Mouse (Mus musculus) embryonic facial prominence, embryonic 11.5 days (tissue): ENCODE data around the gene Klf3. TPM values are rescaled to one million over a fixed set of nuclear protein-coding genes. Genes with fewer than 3 reads are reported as not detected.

Experiments used
- ATAC-seq: fragments of 200-750 bp; cut with Nextera tagmentation; replicated peaks from 2 replicates; pipeline ENCODE4 v1.8.0; 2017; ENCODE audit warnings: low read depth; ENCODE audit not compliant: insufficient number of reproducible peaks, low FRiP score, low TSS enrichment
- DNase-seq: peaks from one replicate; pipeline ENCODE4 v3.0.0-alpha.2; 2015; ENCODE audit warnings: low spot score
- H3K27ac ChIP-seq: fragments of 300-500 bp; sonication (generic); replicated peaks from 2 replicates; pipeline ENCODE4 v1.5.1; 2014; ENCODE audit warnings: mild to moderate bottlenecking, low read depth, low read length, control low read depth
- H3K27me3 ChIP-seq: fragments of 300-500 bp; sonication (generic); 2 replicates; pipeline ENCODE4 v1.6.1; 2014; ENCODE audit warnings: mild to moderate bottlenecking, low read length, moderate library complexity, mixed read lengths; ENCODE audit not compliant: control insufficient read depth, insufficient read depth
- H3K36me3 ChIP-seq: fragments of 300-500 bp; sonication (generic); replicated peaks from 2 replicates; pipeline ENCODE4 v1.6.1; 2014; ENCODE audit warnings: low read depth, mild to moderate bottlenecking, low read length, moderate library complexity, mixed read lengths; ENCODE audit not compliant: control insufficient read depth, insufficient read depth
- H3K4me1 ChIP-seq: fragments of 300-500 bp; sonication (generic); 2 replicates; pipeline ENCODE4 v1.6.1; 2014; ENCODE audit warnings: low read length, mixed read lengths; ENCODE audit not compliant: control insufficient read depth, insufficient read depth
- H3K4me2 ChIP-seq: fragments of 300-500 bp; sonication (generic); 2 replicates; pipeline ENCODE4 v1.6.1; 2014; ENCODE audit warnings: low read depth, mild to moderate bottlenecking, control low read depth, low read length, moderate library complexity
- H3K4me3 ChIP-seq: fragments of 300-500 bp; sonication (generic); 2 replicates; pipeline ENCODE4 v1.5.1; 2014; ENCODE audit warnings: low read depth, low read length, control low read depth
- H3K9ac ChIP-seq: fragments of 300-500 bp; sonication (generic); replicated peaks from 2 replicates; pipeline ENCODE4 v1.6.1; 2014; ENCODE audit warnings: mild to moderate bottlenecking, control low read depth, low read length
- H3K9me3 ChIP-seq: fragments of 300-500 bp; sonication (generic); replicated peaks from 2 replicates; pipeline ENCODE4 v1.6.1; 2016; ENCODE audit warnings: mild to moderate bottlenecking, low read length, inconsistent platforms, mixed read lengths; ENCODE audit not compliant: control insufficient read depth
- WGBS: fragments of 180-500 bp; shearing (Covaris S2); extraction: QIAGEN DNeasy Blood & Tissue Kit; methylation state at CpG from one replicate; pipeline ENCODE4 v1.1.7; 2014; 5-methylcytosine and 5-hydroxymethylcytosine counted together
- polyA plus RNA-seq: library from polyadenylated mRNA; unstranded; fragments of >200 nt; fragmentation: Nextera tagmentation; extraction: Ambion mirVana; gene quantifications from 2 replicates; pipeline ENCODE4 v1.2.1, GENCODE M21; 2014

The Klf3 gene
- polyA plus RNA-seq, 1 experiment from 2014 or later, result 31.5 TPM

GRCm38 (mm10) chr5:64839016-64839599 is 35.9 kb downstream of the Klf3 start:
- H3K36me3 ChIP-seq, result no peaks in the 10 kb centered on the region
- H3K4me2 ChIP-seq, result no peak overlapping the region
- DNase-seq (no peak), ATAC-seq (no peak)
- WGBS, result 78% methylated on average over 6 of the region's 6 CpGs
- no peak overlapping the region for H3K4me3 ChIP-seq
- H3K9me3 ChIP-seq, result no peaks in the 10 kb centered on the region
- no peak overlapping the region for H3K9ac ChIP-seq
- no peaks in the 10 kb centered on the region for H3K27me3 ChIP-seq
- H3K27ac ChIP-seq, result no peak overlapping the region
- H3K4me1 ChIP-seq, result no peaks in the 10 kb centered on the region

- H3K4me1 ChIP-seq, result no peaks in the 10 kb centered on the region
- no peaks in the 10 kb centered on the region for H3K27me3 ChIP-seq
- no peak overlapping the region for H3K4me2 ChIP-seq
- WGBS, result 68% methylated on average over 1 of the region's 1 CpGs
- no peaks in the 10 kb centered on the region for H3K9me3 ChIP-seq
- ATAC-seq (no peak; the same call in 1 of the 2 replicates), DNase-seq (peak; percentile 29)
- H3K9ac ChIP-seq, result no peak overlapping the region
- no peak overlapping the region for H3K4me3 ChIP-seq
- no peak overlapping the region for H3K27ac ChIP-seq
- H3K36me3 ChIP-seq, result no peaks in the 10 kb centered on the region
Measured at GRCm38 (mm10) chr5:64840087-64840486, 36.9 kb downstream of the Klf3 start.

GRCm38 (mm10) chr5:64844622-64845021 is 41.4 kb downstream of the Klf3 start:
- ATAC-seq (no peak), DNase-seq (no peak)
- Histone ChIP-seq H3K9ac (no peak overlapping the region), H3K4me3 (no peak overlapping the region), H3K36me3 (no peaks in the 10 kb centered on the region), H3K27ac (no peak overlapping the region), H3K9me3 (no peaks in the 10 kb centered on the region), H3K27me3 (no peaks in the 10 kb centered on the region), H3K4me2 (no peak overlapping the region), H3K4me1 (no peaks in the 10 kb centered on the region)
- WGBS, result 87% methylated on average over 3 of the region's 3 CpGs

- no peak for ATAC-seq
- Histone ChIP-seq H3K36me3 (no peaks in the 10 kb centered on the region), H3K9me3 (no peaks in the 10 kb centered on the region), H3K9ac (no peak overlapping the region), H3K4me1 (no peaks in the 10 kb centered on the region), H3K4me3 (no peak overlapping the region), H3K27me3 (no peaks in the 10 kb centered on the region), H3K27ac (no peak overlapping the region), H3K4me2 (no peak overlapping the region)
- DNase-seq, result no peak
- 80% methylated on average over 2 of the region's 2 CpGs for WGBS
Measured at GRCm38 (mm10) chr5:64847305-64847704, 44.1 kb downstream of the Klf3 start.

- ATAC-seq, result no peak
- no peak overlapping the region for H3K9ac ChIP-seq
- H3K27me3 ChIP-seq, result no peaks in the 10 kb centered on the region
- WGBS, result 81% methylated on average over 7 of the region's 7 CpGs
- H3K4me1 ChIP-seq, result no peaks in the 10 kb centered on the region
- H3K4me2 ChIP-seq, result no peak overlapping the region
- DNase-seq, result no peak
- no peak overlapping the region for H3K4me3 ChIP-seq
- H3K27ac ChIP-seq, result no peak overlapping the region
- H3K9me3 ChIP-seq, result no peaks in the 10 kb centered on the region
- H3K36me3 ChIP-seq, result no peaks in the 10 kb centered on the region
Measured at GRCm38 (mm10) chr5:64849892-64850291, 46.7 kb downstream of the Klf3 start.

- DNase-seq (peak; percentile 26), ATAC-seq (no peak)
- no peak overlapping the region for H3K4me2 ChIP-seq
- no peak overlapping the region for H3K9ac ChIP-seq
- 60% methylated on average over 5 of the region's 5 CpGs for WGBS
- H3K4me3 ChIP-seq, result no peak overlapping the region
- no peaks in the 10 kb centered on the region for H3K4me1 ChIP-seq
- no peaks in the 10 kb centered on the region for H3K9me3 ChIP-seq
- H3K36me3 ChIP-seq, result no peaks in the 10 kb centered on the region
- no peaks in the 10 kb centered on the region for H3K27me3 ChIP-seq
- H3K27ac ChIP-seq, result no peak overlapping the region
Measured at GRCm38 (mm10) chr5:64852656-64853398, 49.6 kb downstream of the Klf3 start.

- H3K27me3 ChIP-seq, result no peaks in the 10 kb centered on the region
- ATAC-seq (no peak), DNase-seq (no peak)
- no peak overlapping the region for H3K9ac ChIP-seq
- no peak overlapping the region for H3K4me3 ChIP-seq
- no peaks in the 10 kb centered on the region for H3K36me3 ChIP-seq
- no peak overlapping the region for H3K27ac ChIP-seq
- 89% methylated on average over 5 of the region's 5 CpGs for WGBS
- H3K4me1 ChIP-seq, result no peaks in the 10 kb centered on the region
- no peak overlapping the region for H3K4me2 ChIP-seq
- H3K9me3 ChIP-seq, result no peaks in the 10 kb centered on the region
Measured at GRCm38 (mm10) chr5:64853421-64853820, 50.2 kb downstream of the Klf3 start.

GRCm38 (mm10) chr5:64855199-64855598 is 52.0 kb downstream of the Klf3 start:
- Histone ChIP-seq H3K4me2 (no peak overlapping the region), H3K4me3 (no peak overlapping the region), H3K27ac (no peak overlapping the region), H3K36me3 (no peaks in the 10 kb centered on the region), H3K9ac (no peak overlapping the region), H3K9me3 (no peaks in the 10 kb centered on the region), H3K4me1 (no peaks in the 10 kb centered on the region), H3K27me3 (no peaks in the 10 kb centered on the region)
- ATAC-seq, result no peak
- DNase-seq, result no peak
